Mouse (Mus musculus): Measurements from ENCODE around the gene Drd4. TPM values are rescaled to one million over a fixed set of nuclear protein-coding genes. Genes with fewer than 3 reads are reported as not detected.

Drd4 gene
- polyA plus RNA-seq, 1 experiment from 2014 or later = 2.3 TPM

DNA sequence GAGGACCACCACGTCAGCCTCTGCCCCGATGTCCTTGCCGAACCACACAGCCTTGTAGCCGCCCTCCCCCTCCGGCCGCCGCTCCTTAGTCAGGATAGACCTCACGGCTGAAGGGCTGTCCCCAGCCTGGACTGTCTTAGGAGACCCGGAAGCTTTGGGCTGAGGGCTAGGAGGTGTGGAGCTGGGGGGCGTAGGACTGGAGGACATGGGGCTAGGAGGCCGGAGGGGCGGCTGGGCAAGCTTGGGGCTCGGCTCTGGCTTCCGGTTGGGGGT lies 22.6 kb upstream of the Drd4 start:
- H3K9me3 ChIP-seq = no peaks in the 10 kb centered on the region
- H3K4me2 ChIP-seq (replicated peaks) = no peak overlapping the region
- no peak overlapping the region for H3K4me3 ChIP-seq
- peaks cover 16% of the 10 kb centered on the region; the same call in 1 of the 2 replicates for H3K4me1 ChIP-seq
- no peak overlapping the region for H3K27ac ChIP-seq
- no peak for ATAC-seq (ENCODE audit: insufficient number of reproducible peaks, insufficient read depth, low FRiP score, low TSS enrichment)
- H3K27me3 ChIP-seq = no peaks in the 10 kb centered on the region
- 82% methylated on average over 14 of the region's 14 CpGs for WGBS
- H3K9ac ChIP-seq = no peak overlapping the region
- no peaks in the 10 kb centered on the region for H3K36me3 ChIP-seq

GRCm38 (mm10) chr7:141270631-141271030 lies 21.2 kb upstream of the Drd4 start:
- H3K36me3 ChIP-seq = no peaks in the 10 kb centered on the region
- no peak overlapping the region for H3K9ac ChIP-seq
- H3K27me3 ChIP-seq = no peaks in the 10 kb centered on the region
- H3K9me3 ChIP-seq = no peaks in the 10 kb centered on the region
- 84% methylated on average over 3 of the region's 3 CpGs for WGBS
- H3K4me3 ChIP-seq = no peak overlapping the region
- no peak overlapping the region for H3K4me2 ChIP-seq (replicated peaks)
- peaks cover 9% of the 10 kb centered on the region; the same call in 1 of the 2 replicates for H3K4me1 ChIP-seq
- no peak for ATAC-seq (ENCODE audit: insufficient number of reproducible peaks, insufficient read depth, low FRiP score, low TSS enrichment)
- H3K27ac ChIP-seq = no peak overlapping the region

DNA sequence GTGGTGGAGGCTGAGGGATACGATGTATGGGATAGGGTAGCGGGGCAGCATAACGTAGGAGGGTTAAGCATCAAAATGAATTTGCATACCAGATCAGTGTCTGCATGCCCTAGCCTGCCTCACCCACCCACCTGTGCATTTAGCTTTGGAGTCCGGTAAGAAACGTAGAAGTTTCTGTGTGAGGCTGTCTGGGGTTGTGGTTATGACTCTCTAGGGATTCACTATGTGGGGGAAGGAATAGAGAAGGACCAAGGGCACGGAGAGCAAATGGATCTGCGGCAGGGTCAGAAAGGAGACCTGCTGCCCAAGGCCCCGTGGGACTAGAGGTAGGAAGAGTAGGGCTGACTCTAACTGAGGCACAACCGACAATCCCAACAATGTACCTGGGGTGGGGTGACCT lies 16.4 kb upstream of the Drd4 start:
- 76% methylated on average over 9 of the region's 9 CpGs for WGBS
- H3K4me1 ChIP-seq = 0 out of 2 replicates have a peak, but pooled peaks cover 6% of the 10 kb centered on the region
- no peaks in the 10 kb centered on the region for H3K36me3 ChIP-seq
- no peak overlapping the region for H3K9ac ChIP-seq
- H3K27ac ChIP-seq = no peak overlapping the region
- no peak overlapping the region for H3K4me2 ChIP-seq (replicated peaks)
- no peaks in the 10 kb centered on the region for H3K9me3 ChIP-seq
- no peak overlapping the region for H3K4me3 ChIP-seq
- ATAC-seq (ENCODE audit: insufficient number of reproducible peaks, insufficient read depth, low FRiP score, low TSS enrichment) = no peak
- H3K27me3 ChIP-seq = 0 out of 2 replicates have a peak, but pooled peaks cover 11% of the 10 kb centered on the region

DNA sequence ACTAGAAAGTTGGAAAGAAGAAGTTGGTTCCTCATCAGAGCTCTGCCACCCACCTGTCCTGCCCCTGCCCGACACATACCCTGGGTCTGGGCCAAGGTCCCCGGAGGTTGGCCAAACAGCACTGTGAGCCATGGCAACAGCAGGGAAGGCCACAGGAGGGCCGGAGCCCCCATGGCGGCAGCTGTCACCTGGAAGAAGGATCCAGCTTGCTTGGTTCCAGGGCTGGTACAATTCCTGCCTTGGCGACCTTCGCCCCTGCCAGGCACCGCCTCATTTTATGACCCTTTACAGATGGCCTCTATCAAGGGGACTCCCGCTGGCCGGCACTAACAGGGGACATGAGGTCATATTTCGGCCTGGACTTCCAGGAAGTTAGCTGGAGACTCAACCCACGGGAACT lies 15.3 kb upstream of the Drd4 start, which contains the start of gene Cdhr5:
Cdhr5 (minus strand) TSS at position 241 of the 400 bp plus-strand sequence.
- Histone ChIP-seq H3K9ac (no peak within 1 kb of the TSS), H3K4me2 (replicated peaks) (no peak within 1 kb of the TSS), H3K36me3 (no peaks in the 10 kb centered on the region), H3K4me1 (0 out of 2 replicates have a peak, but pooled peaks cover 6% of the 10 kb centered on the region), H3K4me3 (no peak within 1 kb of the TSS), H3K27ac (no peak within 1 kb of the TSS), H3K9me3 (no peaks in the 10 kb centered on the region), H3K27me3 (0 out of 2 replicates have a peak, but pooled peaks cover 11% of the 10 kb centered on the region)
- no peak for ATAC-seq (ENCODE audit: insufficient number of reproducible peaks, insufficient read depth, low FRiP score, low TSS enrichment)
- 64% methylated on average over 11 of the region's 11 CpGs for WGBS

DNA sequence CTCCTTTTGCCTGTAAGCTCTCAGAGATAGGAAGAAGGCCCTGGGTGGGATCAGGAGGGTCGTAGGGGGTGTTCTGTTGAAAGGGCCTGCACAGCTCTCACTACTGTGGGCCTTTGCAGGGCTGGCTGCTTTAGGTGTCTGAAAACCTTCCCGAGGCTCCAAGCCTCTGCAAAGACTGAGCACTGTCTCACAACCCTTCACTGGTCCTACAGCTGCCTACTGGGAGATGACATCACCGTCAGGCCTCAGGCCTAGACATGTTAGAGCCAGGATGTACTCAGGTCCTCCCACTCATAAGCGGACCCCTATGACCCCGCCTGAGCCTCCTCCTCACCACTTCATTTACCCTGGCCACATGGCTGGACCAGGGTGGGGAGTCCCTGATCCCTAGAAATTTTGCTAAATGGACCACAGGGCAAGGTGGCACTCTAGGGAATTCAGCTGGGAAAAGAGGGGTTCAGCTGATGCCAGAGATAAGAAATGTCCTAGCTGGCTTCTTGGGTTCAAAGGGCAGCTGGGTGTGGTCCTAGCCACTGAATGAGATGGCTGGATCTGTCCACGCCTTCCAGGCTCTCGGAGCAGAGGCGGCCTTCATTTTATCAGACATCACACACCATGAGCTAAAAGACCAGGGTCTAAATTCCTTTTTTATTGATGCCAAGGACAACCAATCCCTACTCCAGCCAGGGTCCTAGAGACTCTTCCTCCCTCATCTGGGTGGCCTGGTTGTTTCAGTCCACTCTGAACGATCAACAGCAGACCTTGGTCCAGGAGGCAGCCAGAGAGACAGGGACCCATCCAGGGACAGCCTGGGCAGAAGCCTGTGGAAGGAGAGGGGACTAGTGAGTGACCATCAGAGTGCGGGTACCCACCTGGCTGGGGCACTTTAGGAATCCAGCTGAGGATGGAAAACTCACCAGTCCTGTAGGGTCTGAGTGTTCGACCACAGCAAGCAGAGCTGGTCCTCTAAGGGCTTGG lies 13.8 kb upstream of the Drd4 start:
- no peak overlapping the region for H3K4me3 ChIP-seq
- no peaks in the 10 kb centered on the region for H3K9me3 ChIP-seq
- 0 out of 2 replicates have a peak, but pooled peaks cover 11% of the 10 kb centered on the region for H3K27me3 ChIP-seq
- peak overlapping the region; percentile 96 for H3K4me2 ChIP-seq (replicated peaks)
- 76% methylated on average over 11 of the region's 11 CpGs for WGBS
- ATAC-seq (ENCODE audit: insufficient number of reproducible peaks, insufficient read depth, low FRiP score, low TSS enrichment) = no peak
- H3K27ac ChIP-seq = no peak overlapping the region
- no peaks in the 10 kb centered on the region for H3K36me3 ChIP-seq
- 0 out of 2 replicates have a peak overlapping the region, but pooled peaks have one; percentile 43 for H3K9ac ChIP-seq
- 0 out of 2 replicates have a peak, but pooled peaks cover 6% of the 10 kb centered on the region for H3K4me1 ChIP-seq

DNA sequence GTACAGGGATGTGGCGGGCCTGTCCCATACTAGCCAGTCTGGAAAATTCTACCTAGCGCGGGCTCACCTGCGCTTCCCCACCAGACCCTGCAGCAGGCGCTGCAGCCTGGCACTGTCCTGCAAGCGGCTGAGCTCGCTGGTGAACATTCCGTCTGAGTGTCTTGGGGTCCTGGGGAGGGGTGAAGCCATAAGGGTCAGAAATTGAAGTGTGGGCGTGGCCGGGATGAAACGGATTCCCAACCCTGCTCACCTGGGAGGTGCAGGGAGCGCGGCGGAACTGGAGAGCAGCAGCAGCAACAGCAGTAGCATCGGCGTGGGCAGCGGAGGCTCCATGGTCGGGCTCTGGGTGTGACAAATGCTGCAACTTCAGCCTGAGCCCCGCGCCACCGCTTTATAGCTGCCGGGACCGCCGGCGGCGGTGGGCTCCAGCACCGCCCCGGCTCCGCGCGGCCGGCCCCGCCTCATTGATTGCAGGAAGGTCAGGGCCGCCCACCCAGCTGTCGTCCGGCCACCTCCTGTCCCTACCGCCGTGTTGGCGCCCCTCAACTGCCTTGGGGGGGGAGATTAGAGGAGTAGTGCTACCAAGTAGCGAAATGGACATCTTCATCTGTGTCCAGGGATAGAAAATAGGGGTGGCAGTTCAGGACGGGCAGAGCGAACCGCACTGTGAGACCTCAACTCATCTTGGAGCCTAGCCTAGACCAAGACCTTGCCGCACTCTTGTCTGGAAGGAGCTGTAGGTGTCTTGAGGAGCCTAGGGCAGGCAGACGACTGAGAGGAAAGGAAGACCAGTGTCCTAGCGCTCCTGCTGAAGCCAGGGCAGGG lies 12.8 kb upstream of the Drd4 start, which contains the start of gene Sct:
Sct (minus strand) TSS at position 368 of the 825 bp plus-strand sequence.
- Histone ChIP-seq H3K27ac (no peak within 1 kb of the TSS), H3K27me3 (0 out of 2 replicates have a peak, but pooled peaks cover 11% of the 10 kb centered on the region), H3K4me2 (replicated peaks) (peak within 1 kb of the TSS; percentile 96), H3K9me3 (no peaks in the 10 kb centered on the region), H3K36me3 (no peaks in the 10 kb centered on the region), H3K4me1 (0 out of 2 replicates have a peak, but pooled peaks cover 6% of the 10 kb centered on the region), H3K9ac (peak within 1 kb of the TSS; percentile 43), H3K4me3 (peak within 1 kb of the TSS; percentile 44)
- 2% methylated on average over 45 of the region's 46 CpGs for WGBS
- 0 out of 2 replicates have a peak, but pooled peaks have one; percentile 43 for ATAC-seq (ENCODE audit: insufficient number of reproducible peaks, insufficient read depth, low FRiP score, low TSS enrichment)

- Histone ChIP-seq H3K4me3 (no peak overlapping the region), H3K27ac (no peak overlapping the region), H3K4me1 (0 out of 2 replicates have a peak, but pooled peaks cover 6% of the 10 kb centered on the region), H3K27me3 (0 out of 2 replicates have a peak, but pooled peaks cover 11% of the 10 kb centered on the region), H3K9me3 (no peaks in the 10 kb centered on the region), H3K4me2 (replicated peaks) (no peak overlapping the region), H3K9ac (no peak overlapping the region), H3K36me3 (no peaks in the 10 kb centered on the region)
- WGBS = 68% methylated on average over 6 of the region's 6 CpGs
- no peak for ATAC-seq (ENCODE audit: insufficient number of reproducible peaks, insufficient read depth, low FRiP score, low TSS enrichment)
These were observed 10.4 kb upstream of the Drd4 start for GRCm38 (mm10) chr7:141281442-141281841.

- Histone ChIP-seq H3K36me3 (no peaks in the 10 kb centered on the region), H3K9ac (no peak overlapping the region), H3K27me3 (0 out of 2 replicates have a peak, but pooled peaks cover 11% of the 10 kb centered on the region), H3K4me2 (replicated peaks) (no peak overlapping the region), H3K4me1 (0 out of 2 replicates have a peak, but pooled peaks cover 6% of the 10 kb centered on the region), H3K9me3 (no peaks in the 10 kb centered on the region), H3K27ac (no peak overlapping the region), H3K4me3 (no peak overlapping the region)
- 88% methylated on average over 4 of the region's 4 CpGs for WGBS
- no peak for ATAC-seq (ENCODE audit: insufficient number of reproducible peaks, insufficient read depth, low FRiP score, low TSS enrichment)
These were observed 9.1 kb upstream of the Drd4 start for GRCm38 (mm10) chr7:141282756-141283155.

DNA sequence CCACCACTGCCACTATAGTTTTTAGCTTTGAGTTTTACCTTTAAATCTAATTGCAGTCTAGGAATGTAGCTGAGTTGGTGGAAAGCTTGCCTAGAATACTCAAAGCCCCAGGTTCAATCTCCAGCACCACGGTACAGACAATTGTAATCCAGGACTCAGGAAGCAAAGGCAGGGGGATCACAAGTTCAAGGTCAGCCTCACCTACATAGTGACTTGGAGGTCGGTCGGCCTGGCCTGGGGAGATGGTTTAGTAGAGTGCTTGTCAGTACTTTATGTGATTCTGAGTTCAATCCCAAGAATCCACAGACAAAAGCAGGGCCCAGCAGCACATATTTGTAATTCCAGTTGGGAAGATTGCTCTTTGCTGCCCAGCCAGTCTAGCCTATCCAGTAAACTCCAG lies 3.8 kb upstream of the Drd4 start:
- H3K27ac ChIP-seq = no peak overlapping the region
- H3K27me3 ChIP-seq = peaks cover 26% of the 10 kb centered on the region
- H3K4me3 ChIP-seq = no peak overlapping the region
- peaks cover 10% of the 10 kb centered on the region; the same call in 1 of the 2 replicates for H3K4me1 ChIP-seq
- no peak for ATAC-seq (ENCODE audit: insufficient number of reproducible peaks, insufficient read depth, low FRiP score, low TSS enrichment)
- no peaks in the 10 kb centered on the region for H3K9me3 ChIP-seq
- 82% methylated on average over 3 of the region's 3 CpGs for WGBS
- H3K9ac ChIP-seq = no peak overlapping the region
- H3K36me3 ChIP-seq = no peaks in the 10 kb centered on the region
- H3K4me2 ChIP-seq (replicated peaks) = no peak overlapping the region

- H3K9ac ChIP-seq = peak overlapping the region; percentile 65; the same call in 1 of the 2 replicates
- H3K27ac ChIP-seq = no peak overlapping the region
- peak overlapping the region; percentile 96 for H3K4me2 ChIP-seq (replicated peaks)
These were observed 980 bp downstream of the Drd4 start for GRCm38 (mm10) chr7:141292583-141293388.

More at GRCm38 (mm10) chr7:141292583-141293388, 980 bp downstream of the Drd4 start:
- Histone ChIP-seq H3K9me3 (no peaks in the 10 kb centered on the region), H3K36me3 (0 out of 2 replicates have a peak, but pooled peaks cover 9% of the 10 kb centered on the region), H3K4me3 (peak overlapping the region; percentile 54), H3K4me1 (peaks cover 30% of the 10 kb centered on the region), H3K27me3 (peaks cover 57% of the 10 kb centered on the region)
- 26% methylated on average over 15 of the region's 15 CpGs for WGBS
- ATAC-seq (ENCODE audit: insufficient number of reproducible peaks, insufficient read depth, low FRiP score, low TSS enrichment) = no peak
